Mouse (Mus musculus) right cerebral cortex, postnatal 4 days (tissue): Measurements from ENCODE around the gene Ramp1.
A peak's percentile ranks its signal among the peaks of the same experiment; 100 is the strongest.

Experiments used
- DNase-seq: peaks from one replicate; pipeline ENCODE4 v3.0.0-alpha.2; 2022

Gene Ramp1

GRCm38 (mm10) chr1:91240685-91241084 lies 61.1 kb downstream of the Ramp1 start:
- DNase-seq: no peak

- DNase-seq: no peak
These were observed 61.6 kb downstream of the Ramp1 start for GRCm38 (mm10) chr1:91241249-91241648.

- DNase-seq: no peak
These were observed 68.6 kb downstream of the Ramp1 start for GRCm38 (mm10) chr1:91248242-91248641.

GRCm38 (mm10) chr1:91248970-91249369 lies 69.3 kb downstream of the Ramp1 start:
- DNase-seq: no peak

GRCm38 (mm10) chr1:91249564-91250414 lies 70.2 kb downstream of the Ramp1 start, which contains the start of gene Ube2f:
Gene Ube2f, plus strand, starts transcription at chr1:91250304.
- peak; percentile 88 for DNase-seq

- DNase-seq: peak; percentile 19
These were observed 71.0 kb downstream of the Ramp1 start for GRCm38 (mm10) chr1:91250415-91251147.

GRCm38 (mm10) chr1:91251148-91251650 lies 71.6 kb downstream of the Ramp1 start:
- no peak for DNase-seq

- DNase-seq: no peak
These were observed 72.3 kb downstream of the Ramp1 start for GRCm38 (mm10) chr1:91251927-91252326.

- DNase-seq: no peak
These were observed 78.3 kb downstream of the Ramp1 start for GRCm38 (mm10) chr1:91257918-91258317.

- DNase-seq: no peak
These were observed 80.2 kb downstream of the Ramp1 start for GRCm38 (mm10) chr1:91259794-91260193.

- no peak for DNase-seq
These were observed 82.9 kb downstream of the Ramp1 start for GRCm38 (mm10) chr1:91262508-91262907.

GRCm38 (mm10) chr1:91272260-91272659 lies 92.6 kb downstream of the Ramp1 start:
- no peak for DNase-seq
